Mouse (Mus musculus): ENCODE results near the gene Bpifa6.

The Bpifa6 gene

GRCm38 (mm10) chr2:154038932-154039331, 64.2 kb downstream of the Bpifa6 start:
- peak in 1 of 2 experiments; percentile 5 for DNase-seq (ENCODE audit: low spot score in 2 of 2)

GRCm38 (mm10) chr2:154044743-154045142, 70.0 kb downstream of the Bpifa6 start:
- no peak for DNase-seq (ENCODE audit: low spot score in 2 of 2)

Measured in natural killer cell, adult 2 months (primary cell).